Mouse (Mus musculus) cerebellum, adult 2 months (tissue): Measurements from ENCODE around the gene Arhgap31.

Source experiments
- CTCF ChIP-seq: fragments of 200-500 bp; IDR thresholded peaks from 2 replicates; pipeline ENCODE4 v1.5.1; 2011; ENCODE audit warnings: low read depth, mild to moderate bottlenecking, control low read depth, low read length, moderate library complexity, borderline replicate concordance; ENCODE audit not compliant: insufficient read depth
- POLR2A ChIP-seq: fragments of 200-500 bp; IDR thresholded peaks from 2 replicates; pipeline ENCODE4 v1.6.1; 2011; ENCODE audit warnings: low read length, control low read depth, borderline replicate concordance; ENCODE audit not compliant: insufficient read depth

- no peak for TF ChIP-seq CTCF
- no peak for TF ChIP-seq POLR2A
Observed at GRCm38 (mm10) chr16:38724974-38725373, 11.9 kb upstream of the Arhgap31 start.
